Mouse (Mus musculus): ENCODE measurements at regions not wholly inside any gene's neighbourhood (a gene's known extent, or its start where the extent isn't known, plus 50 kb on each side); places are given as distances from the start of the nearest gene placed in this dataset.

GRCm38 (mm10) chr1:186254500-186254899, 137.4 kb upstream of the Lyplal1 start:
- Histone ChIP-seq H3K9me3 (replicated peaks; ENCODE audit: insufficient read depth, low read length) (no peaks in the 10 kb centered on the region), H3K4me1 (ENCODE audit: control insufficient read depth in 1 of 2, insufficient read depth in 2 of 2, low read length in 2 of 2) (no peaks in the 10 kb centered on the region), H3K27ac (ENCODE audit: control insufficient read depth, low read depth, low read length) (no peak overlapping the region), H3K27me3 (ENCODE audit: control insufficient read depth in 1 of 2, insufficient read depth in 2 of 2, low read length in 2 of 2) (no peaks in the 10 kb centered on the region), H3K36me3 (ENCODE audit: control insufficient read depth in 1 of 2, insufficient read depth in 2 of 2, low read length in 2 of 2) (no peaks in the 10 kb centered on the region), H3K79me2 (ENCODE audit: control insufficient read depth, insufficient read depth, low read length, poor library complexity) (no peaks in the 10 kb centered on the region), H3K9ac (ENCODE audit: control insufficient read depth, low read depth, low read length, poor library complexity, severe bottlenecking) (no peak overlapping the region), H3K4me3 (ENCODE audit: control insufficient read depth in 1 of 2, insufficient read depth in 1 of 2, low read depth in 2 of 2, low read length in 2 of 2) (no peak overlapping the region)
- DNase-seq (ENCODE audit: low read depth, low spot score), result no peak
- TF ChIP-seq POLR2A (IDR thresholded peaks at IDR 0.05; ENCODE audit: control insufficient read depth in 1 of 2, insufficient read depth in 1 of 2, low read depth in 1 of 2, low read length in 2 of 2, poor library complexity in 1 of 2), result no peak
- no peak for TF ChIP-seq ETS1 (IDR thresholded peaks at IDR 0.05; ENCODE audit: low read depth, low read length)
- no peak for TF ChIP-seq ZNF384 (IDR thresholded peaks at IDR 0.05; ENCODE audit: low read depth, low read length)
- TF ChIP-seq MXI1 (IDR thresholded peaks at IDR 0.05; ENCODE audit: low read depth, low read length), result no peak
- no peak for TF ChIP-seq MAFK (IDR thresholded peaks at IDR 0.05; ENCODE audit: borderline replicate concordance, low read depth, low read length)
- no peak for TF ChIP-seq MAX (IDR thresholded peaks at IDR 0.05; ENCODE audit: low read length)
- no peak for TF ChIP-seq ZC3H11A (IDR thresholded peaks at IDR 0.05; ENCODE audit: low read depth, low read length)
- no peak for TF ChIP-seq MEF2A (IDR thresholded peaks at IDR 0.05; ENCODE audit: extremely low read depth, insufficient replicate concordance, low read depth, low read length, poor library complexity, severe bottlenecking)
- no peak for TF ChIP-seq TAL1 (IDR thresholded peaks at IDR 0.05; ENCODE audit: low read length)
- TF ChIP-seq HCFC1 (IDR thresholded peaks at IDR 0.05; ENCODE audit: low read depth, low read length), result no peak
- no peak for TF ChIP-seq POLR2AphosphoS5 (IDR thresholded peaks at IDR 0.05; ENCODE audit: borderline replicate concordance, low read depth, low read length)
- TF ChIP-seq KAT2A (conservative IDR thresholded peaks at IDR 0.05; ENCODE audit: low read depth, low read length), result no peak
- no peak for TF ChIP-seq NRF1 (IDR thresholded peaks at IDR 0.05; ENCODE audit: insufficient read depth, low read depth, low read length, poor library complexity, severe bottlenecking)
- TF ChIP-seq RCOR1 (IDR thresholded peaks at IDR 0.05; ENCODE audit: low read depth, low read length), result no peak
- TF ChIP-seq USF1 (IDR thresholded peaks at IDR 0.05; ENCODE audit: low read depth, low read length), result no peak
- no peak for TF ChIP-seq MYB (IDR thresholded peaks at IDR 0.05; ENCODE audit: low read depth, low read length)
- no peak for TF ChIP-seq MYC (IDR thresholded peaks at IDR 0.05; ENCODE audit: low read depth, low read length)
- no peak for TF ChIP-seq GABPA (IDR thresholded peaks at IDR 0.05; ENCODE audit: low read depth, low read length)
- no peak for TF ChIP-seq TCF12 (IDR thresholded peaks at IDR 0.05; ENCODE audit: low read depth, low read length)

GRCm38 (mm10) chr1:186252551-186252950, 135.4 kb upstream of the Lyplal1 start:
- Histone ChIP-seq H3K27me3 (ENCODE audit: control insufficient read depth in 1 of 2, insufficient read depth in 2 of 2, low read length in 2 of 2) (no peaks in the 10 kb centered on the region), H3K27ac (ENCODE audit: control insufficient read depth, low read depth, low read length) (no peak overlapping the region), H3K9ac (ENCODE audit: control insufficient read depth, low read depth, low read length, poor library complexity, severe bottlenecking) (no peak overlapping the region), H3K4me1 (ENCODE audit: control insufficient read depth in 1 of 2, insufficient read depth in 2 of 2, low read length in 2 of 2) (no peaks in the 10 kb centered on the region), H3K9me3 (replicated peaks; ENCODE audit: insufficient read depth, low read length) (no peaks in the 10 kb centered on the region), H3K36me3 (ENCODE audit: control insufficient read depth in 1 of 2, insufficient read depth in 2 of 2, low read length in 2 of 2) (no peaks in the 10 kb centered on the region), H3K4me3 (ENCODE audit: control insufficient read depth in 1 of 2, insufficient read depth in 1 of 2, low read depth in 2 of 2, low read length in 2 of 2) (no peak overlapping the region), H3K79me2 (ENCODE audit: control insufficient read depth, insufficient read depth, low read length, poor library complexity) (no peaks in the 10 kb centered on the region)
- no peak for TF ChIP-seq HCFC1 (IDR thresholded peaks at IDR 0.05; ENCODE audit: low read depth, low read length)
- TF ChIP-seq MAFK (IDR thresholded peaks at IDR 0.05; ENCODE audit: borderline replicate concordance, low read depth, low read length), result no peak
- no peak for TF ChIP-seq UBTF (IDR thresholded peaks at IDR 0.05; ENCODE audit: borderline replicate concordance, insufficient read depth, low read depth, low read length)
- TF ChIP-seq ZKSCAN1 (IDR thresholded peaks at IDR 0.05; ENCODE audit: low read depth, low read length), result no peak
- no peak for DNase-seq (ENCODE audit: low read depth, low spot score)

Data from MEL (cell line).